Mouse (Mus musculus) adrenal gland, postnatal 14 days (tissue): ENCODE data around the gene Hinfp. TPM values are rescaled to one million over a fixed set of nuclear protein-coding genes. Genes with fewer than 3 reads are reported as not detected.
"Not testable (repeated sequence)": the region's sequence is repeated elsewhere in the genome, so short reads cannot be mapped to it uniquely, and the experiment has no call there.

Experiments used
- DNase-seq: peaks from one replicate; pipeline ENCODE4 v3.0.0; 2021; ENCODE audit warnings: mixed read lengths
- total RNA-seq: library from RNA; stranded (reverse); gene quantifications from 2 replicates; pipeline ENCODE4 v1.2.3, GENCODE M21; 2021

The Hinfp gene
- total RNA-seq, 1 experiment from 2014 or later = 20.3 TPM

- DNase-seq = no peak
Measured at GRCm38 (mm10) chr9:44332918-44333638, 27.6 kb upstream of the Hinfp start.

- no peak for DNase-seq
Measured at GRCm38 (mm10) chr9:44330736-44331135, 25.3 kb upstream of the Hinfp start.

- no peak for DNase-seq
Measured at GRCm38 (mm10) chr9:44327926-44328325, 22.5 kb upstream of the Hinfp start.

GRCm38 (mm10) chr9:44327064-44327711, 21.7 kb upstream of the Hinfp start:
- peak; percentile 42 for DNase-seq

- peak; percentile 91 for DNase-seq
Measured at GRCm38 (mm10) chr9:44326371-44327063, 21.0 kb upstream of the Hinfp start.

GRCm38 (mm10) chr9:44325768-44326370, 20.4 kb upstream of the Hinfp start, which contains the start of gene Dpagt1:
Gene Dpagt1, plus strand, starts transcription at chr9:44326019.
- DNase-seq = no peak

GRCm38 (mm10) chr9:44325032-44325767, 19.7 kb upstream of the Hinfp start:
- not testable (repeated sequence) for DNase-seq

- peak; percentile 62 for DNase-seq
Measured at GRCm38 (mm10) chr9:44324147-44324546, 18.7 kb upstream of the Hinfp start.

GRCm38 (mm10) chr9:44323656-44324055, 18.2 kb upstream of the Hinfp start:
- DNase-seq = not testable (repeated sequence)

- no peak for DNase-seq
Measured at GRCm38 (mm10) chr9:44320799-44321133, 15.3 kb upstream of the Hinfp start.

- DNase-seq = peak; percentile 95
Measured at GRCm38 (mm10) chr9:44319887-44320798, 14.7 kb upstream of the Hinfp start, which contains the start of gene C2cd2l. Gene C2cd2l, minus strand, starts transcription at chr9:44320285.

- peak; percentile 56 for DNase-seq
Measured at GRCm38 (mm10) chr9:44319105-44319886, 13.8 kb upstream of the Hinfp start.

- no peak for DNase-seq
Measured at GRCm38 (mm10) chr9:44318826-44319095, 13.3 kb upstream of the Hinfp start.

- DNase-seq = peak; percentile 55
Measured at GRCm38 (mm10) chr9:44318076-44318825, 12.8 kb upstream of the Hinfp start.

- no peak for DNase-seq
Measured at GRCm38 (mm10) chr9:44317452-44317851, 12.0 kb upstream of the Hinfp start.

GRCm38 (mm10) chr9:44314910-44315309, 9.4 kb upstream of the Hinfp start:
- DNase-seq = no peak

GRCm38 (mm10) chr9:44314257-44314547, 8.7 kb upstream of the Hinfp start:
- DNase-seq = no peak

GRCm38 (mm10) chr9:44313476-44314256, 8.2 kb upstream of the Hinfp start:
- no peak for DNase-seq
